Mouse (Mus musculus): ENCODE data around the gene Mtrf1. TPM values are rescaled to one million over a fixed set of nuclear protein-coding genes. Genes with fewer than 3 reads are reported as not detected.

Mtrf1 gene
- polyA plus RNA-seq, 1 experiment, result 2.7 TPM

- Histone ChIP-seq H3ac (ENCODE audit: control insufficient read depth, insufficient read length, low read depth) (no peak overlapping the region), H3K36me3 (ENCODE audit: control insufficient read depth, insufficient read depth) (peaks cover 38% of the 10 kb centered on the region), H3K27me3 (ENCODE audit: control insufficient read depth, insufficient read depth, insufficient read length) (no peaks in the 10 kb centered on the region), H3K4me3 (ENCODE audit: insufficient read depth, poor library complexity, severe bottlenecking) (no peak overlapping the region), H3K79me2 (ENCODE audit: control insufficient read depth, insufficient read depth) (no peaks in the 10 kb centered on the region), H3K79me3 (ENCODE audit: low read depth) (no peaks in the 10 kb centered on the region)
- TF ChIP-seq MYOG (IDR thresholded peaks at IDR 0.05; ENCODE audit: control insufficient read depth, extremely low read depth, insufficient read length) (no peak), MYOD1 (IDR thresholded peaks at IDR 0.05; ENCODE audit: control insufficient read depth, insufficient read length, low read depth) (no peak), CEBPB (IDR thresholded peaks at IDR 0.05; ENCODE audit: low read depth) (no peak), MAX (IDR thresholded peaks at IDR 0.05) (no peak), CTCF (IDR thresholded peaks at IDR 0.05; ENCODE audit: control insufficient read depth, insufficient read depth, insufficient read length) (no peak), FOSL1 (IDR thresholded peaks at IDR 0.05; ENCODE audit: insufficient read depth, low read length, poor library complexity, severe bottlenecking) (no peak), USF1 (IDR thresholded peaks at IDR 0.05; ENCODE audit: low read depth) (no peak)
Measured at GRCm38 (mm10) chr14:79460401-79460800, 62.8 kb downstream of the Mtrf1 start.

DNA sequence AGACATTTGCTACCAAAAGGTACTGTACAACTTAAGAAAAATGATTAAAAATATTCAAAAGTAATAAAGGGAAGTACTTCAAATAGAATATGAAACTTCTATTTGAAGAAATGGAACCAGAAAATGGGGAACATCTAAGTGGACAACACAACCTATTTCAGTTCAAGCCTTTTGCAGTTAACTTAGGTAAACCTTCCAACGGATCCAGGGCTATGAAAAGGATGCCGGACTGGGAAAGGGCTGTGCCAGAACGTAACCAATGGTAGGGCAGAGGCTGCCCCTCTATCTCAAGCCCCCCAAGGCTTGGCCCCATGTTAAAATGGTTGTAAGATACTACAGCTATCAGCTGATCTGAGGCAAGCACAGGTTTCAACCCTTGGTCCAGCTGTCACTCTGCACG is 63.4 kb downstream of the Mtrf1 start:
- Histone ChIP-seq H3K79me3 (ENCODE audit: low read depth) (no peaks in the 10 kb centered on the region), H3K79me2 (ENCODE audit: control insufficient read depth, insufficient read depth) (no peaks in the 10 kb centered on the region), H3K27me3 (ENCODE audit: control insufficient read depth, insufficient read depth, insufficient read length) (no peaks in the 10 kb centered on the region), H3K36me3 (ENCODE audit: control insufficient read depth, insufficient read depth) (peaks cover 44% of the 10 kb centered on the region), H3ac (ENCODE audit: control insufficient read depth, insufficient read length, low read depth) (no peak overlapping the region), H3K4me3 (ENCODE audit: insufficient read depth, poor library complexity, severe bottlenecking) (no peak overlapping the region)
- TF ChIP-seq USF1 (IDR thresholded peaks at IDR 0.05; ENCODE audit: low read depth) (no peak), CTCF (IDR thresholded peaks at IDR 0.05; ENCODE audit: control insufficient read depth, insufficient read depth, insufficient read length) (no peak), MAX (IDR thresholded peaks at IDR 0.05) (no peak), CEBPB (IDR thresholded peaks at IDR 0.05; ENCODE audit: low read depth) (no peak), FOSL1 (IDR thresholded peaks at IDR 0.05; ENCODE audit: insufficient read depth, low read length, poor library complexity, severe bottlenecking) (no peak), MYOD1 (IDR thresholded peaks at IDR 0.05; ENCODE audit: control insufficient read depth, insufficient read length, low read depth) (no peak), MYOG (IDR thresholded peaks at IDR 0.05; ENCODE audit: control insufficient read depth, extremely low read depth, insufficient read length) (no peak)

DNA sequence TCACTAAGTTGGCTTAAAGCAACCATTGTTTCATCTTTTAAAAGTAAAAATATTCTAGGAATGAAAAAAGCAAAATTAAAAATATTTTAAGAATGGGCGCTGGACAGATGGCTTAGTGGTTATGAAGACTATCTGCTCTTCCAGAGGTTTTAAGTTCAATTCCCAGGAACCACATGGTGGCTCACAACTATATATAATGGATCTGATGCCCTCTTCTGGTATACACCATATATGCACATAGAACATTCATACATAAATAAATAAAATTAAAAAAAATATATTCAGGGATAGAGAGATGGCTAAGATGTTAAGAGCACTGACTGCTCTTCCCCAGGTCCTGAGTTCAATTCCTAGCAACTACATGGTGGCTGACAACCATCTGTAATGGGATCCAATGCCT is 68.1 kb downstream of the Mtrf1 start:
- TF ChIP-seq MAX (IDR thresholded peaks at IDR 0.05), result no peak
- no peak for TF ChIP-seq CEBPB (IDR thresholded peaks at IDR 0.05; ENCODE audit: low read depth)
- no peak for TF ChIP-seq MYOD1 (IDR thresholded peaks at IDR 0.05; ENCODE audit: control insufficient read depth, insufficient read length, low read depth)
- TF ChIP-seq USF1 (IDR thresholded peaks at IDR 0.05; ENCODE audit: low read depth), result no peak
- TF ChIP-seq MYOG (IDR thresholded peaks at IDR 0.05; ENCODE audit: control insufficient read depth, extremely low read depth, insufficient read length), result no peak
- Histone ChIP-seq H3K79me2 (ENCODE audit: control insufficient read depth, insufficient read depth) (no peaks in the 10 kb centered on the region), H3K27me3 (ENCODE audit: control insufficient read depth, insufficient read depth, insufficient read length) (no peaks in the 10 kb centered on the region), H3ac (ENCODE audit: control insufficient read depth, insufficient read length, low read depth) (no peak overlapping the region), H3K36me3 (ENCODE audit: control insufficient read depth, insufficient read depth) (peaks cover 86% of the 10 kb centered on the region), H3K4me3 (ENCODE audit: insufficient read depth, poor library complexity, severe bottlenecking) (no peak overlapping the region), H3K79me3 (ENCODE audit: low read depth) (no peaks in the 10 kb centered on the region)

DNA sequence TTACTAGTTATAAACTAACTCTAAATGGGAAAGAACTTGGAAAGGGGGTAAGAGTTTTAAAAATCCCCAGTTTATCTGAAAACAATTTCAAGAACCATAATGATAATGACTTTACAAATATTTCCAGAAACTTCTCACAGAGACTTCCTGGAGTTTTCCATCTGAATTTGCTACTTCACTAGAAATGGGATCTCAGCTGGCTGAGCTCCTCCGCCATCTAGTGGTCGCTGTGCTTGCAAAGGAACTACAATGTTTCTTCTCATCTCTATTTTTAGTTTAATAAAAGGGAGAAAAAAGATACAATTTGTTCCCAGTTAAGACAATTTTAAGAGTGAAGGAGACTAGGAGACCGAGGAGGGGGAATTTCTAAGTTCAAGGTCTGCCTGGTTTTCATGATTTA is 70.0 kb downstream of the Mtrf1 start:
- Histone ChIP-seq H3K4me3 (ENCODE audit: insufficient read depth, poor library complexity, severe bottlenecking) (no peak overlapping the region), H3ac (ENCODE audit: control insufficient read depth, insufficient read length, low read depth) (no peak overlapping the region), H3K79me2 (ENCODE audit: control insufficient read depth, insufficient read depth) (no peaks in the 10 kb centered on the region), H3K79me3 (ENCODE audit: low read depth) (no peaks in the 10 kb centered on the region), H3K27me3 (ENCODE audit: control insufficient read depth, insufficient read depth, insufficient read length) (no peaks in the 10 kb centered on the region), H3K36me3 (ENCODE audit: control insufficient read depth, insufficient read depth) (peaks cover 93% of the 10 kb centered on the region)
- no peak for TF ChIP-seq CTCF (IDR thresholded peaks at IDR 0.05; ENCODE audit: control insufficient read depth, insufficient read depth, insufficient read length)
- TF ChIP-seq CEBPB (IDR thresholded peaks at IDR 0.05; ENCODE audit: low read depth), result no peak
- no peak for TF ChIP-seq USF1 (IDR thresholded peaks at IDR 0.05; ENCODE audit: low read depth)
- TF ChIP-seq MYOG (IDR thresholded peaks at IDR 0.05; ENCODE audit: control insufficient read depth, extremely low read depth, insufficient read length), result no peak
- no peak for TF ChIP-seq FOSL1 (IDR thresholded peaks at IDR 0.05; ENCODE audit: insufficient read depth, low read length, poor library complexity, severe bottlenecking)
- no peak for TF ChIP-seq MAX (IDR thresholded peaks at IDR 0.05)
- TF ChIP-seq MYOD1 (IDR thresholded peaks at IDR 0.05; ENCODE audit: control insufficient read depth, insufficient read length, low read depth), result no peak

Other genes with a start within 250 kb of the Mtrf1 start
- not detected for gene Zfp957, start 150.4 kb upstream of the Mtrf1 start, polyA plus RNA-seq (2012; fragmentation: generic; extraction: Trizol)
- gene Rgcc, start 96.1 kb upstream of the Mtrf1 start, polyA plus RNA-seq (2012; fragmentation: generic; extraction: Trizol), result 1.5 TPM
- 8.6 TPM for gene Naa16, start 7.0 kb upstream of the Mtrf1 start, polyA plus RNA-seq (2012; fragmentation: generic; extraction: Trizol)
- gene Kbtbd7, start 28.7 kb downstream of the Mtrf1 start, polyA plus RNA-seq (2012; fragmentation: generic; extraction: Trizol), result 0.78 TPM
- 0.25 TPM for gene Kbtbd6, start 54.1 kb downstream of the Mtrf1 start, polyA plus RNA-seq (2012; fragmentation: generic; extraction: Trizol)
- gene Elf1, start 83.4 kb downstream of the Mtrf1 start, polyA plus RNA-seq (2012; fragmentation: generic; extraction: Trizol), result 3.4 TPM
- gene Wbp4, start 83.7 kb downstream of the Mtrf1 start, polyA plus RNA-seq (2012; fragmentation: generic; extraction: Trizol), result 9.8 TPM
- 68.8 TPM for gene Sugt1, start 189.9 kb downstream of the Mtrf1 start, polyA plus RNA-seq (2012; fragmentation: generic; extraction: Trizol)